Mouse (Mus musculus): ENCODE measurements around the gene Spa17. TPM values are rescaled to one million over a fixed set of nuclear protein-coding genes. Genes with fewer than 3 reads are reported as not detected.

Gene Spa17
- polyA plus RNA-seq, 1 experiment from 2014 or later, result 8.5 TPM

- no peak for ATAC-seq (replicated peaks)
- 73% methylated on average over 1 of the region's 1 CpGs for WGBS
- no peak overlapping the region for H3K4me2 ChIP-seq
- no peak overlapping the region for H3K9ac ChIP-seq
- H3K9me3 ChIP-seq, result no peaks in the 10 kb centered on the region
- no peaks in the 10 kb centered on the region for H3K36me3 ChIP-seq (replicated peaks)
- no peak overlapping the region for H3K27ac ChIP-seq
- H3K4me1 ChIP-seq, result peaks cover 25% of the 10 kb centered on the region
- peaks cover 52% of the 10 kb centered on the region for H3K27me3 ChIP-seq (replicated peaks)
- no peak overlapping the region for H3K4me3 ChIP-seq
Observed at GRCm38 (mm10) chr9:37554279-37554678, 59.2 kb downstream of the Spa17 start.

Other genes starting within 250 kb of the Spa17 start
- 12.3 and 15.1 TPM in 2 replicates for gene Hepacam, start 246.4 kb downstream of the Spa17 start, polyA plus RNA-seq (2015; fragmentation: Nextera tagmentation; extraction: Ambion mirVana)
- gene Robo4, start 211.8 kb downstream of the Spa17 start, polyA plus RNA-seq (2015; fragmentation: Nextera tagmentation; extraction: Ambion mirVana), result 5.2 and 6.2 TPM in 2 replicates
- 4.8 and 10.0 TPM in 2 replicates for gene Robo3, start 180.5 kb downstream of the Spa17 start, polyA plus RNA-seq (2015; fragmentation: Nextera tagmentation; extraction: Ambion mirVana)
- 31.9 and 33.8 TPM in 2 replicates for gene Msantd2, start 124.4 kb downstream of the Spa17 start, polyA plus RNA-seq (2015; fragmentation: Nextera tagmentation; extraction: Ambion mirVana)
- gene Esam, start 85.6 kb downstream of the Spa17 start, polyA plus RNA-seq (2015; fragmentation: Nextera tagmentation; extraction: Ambion mirVana), result 47.0 and 49.1 TPM in 2 replicates
- 0.46 and 0.59 TPM in 2 replicates for gene Vsig2, start 74.5 kb downstream of the Spa17 start, polyA plus RNA-seq (2015; fragmentation: Nextera tagmentation; extraction: Ambion mirVana)
- gene Nrgn, start 60.8 kb downstream of the Spa17 start, polyA plus RNA-seq (2015; fragmentation: Nextera tagmentation; extraction: Ambion mirVana), result 5.8 and 6.7 TPM in 2 replicates
- gene Siae, start 58.0 kb downstream of the Spa17 start, polyA plus RNA-seq (2015; fragmentation: Nextera tagmentation; extraction: Ambion mirVana), result 11.5 and 12.0 TPM in 2 replicates
- 83.6 and 92.9 TPM in 2 replicates for gene Tbrg1, start 43.6 kb upstream of the Spa17 start, polyA plus RNA-seq (2015; fragmentation: Nextera tagmentation; extraction: Ambion mirVana)
- not detected in 2 replicates for gene Panx3, start 55.5 kb upstream of the Spa17 start, polyA plus RNA-seq (2015; fragmentation: Nextera tagmentation; extraction: Ambion mirVana)
- not detected in 2 replicates for gene Olfr160, start 102.5 kb upstream of the Spa17 start, polyA plus RNA-seq (2015; fragmentation: Nextera tagmentation; extraction: Ambion mirVana)
- not detected in 2 replicates for gene Olfr874, start 131.4 kb upstream of the Spa17 start, polyA plus RNA-seq (2015; fragmentation: Nextera tagmentation; extraction: Ambion mirVana)
- gene Olfr875, start 158.1 kb upstream of the Spa17 start, polyA plus RNA-seq (2015; fragmentation: Nextera tagmentation; extraction: Ambion mirVana), result 0.10 TPM in 1 of 2 replicates, not detected in the other
- gene Olfr876, start 189.3 kb upstream of the Spa17 start, polyA plus RNA-seq (2015; fragmentation: Nextera tagmentation; extraction: Ambion mirVana), result not detected in 2 replicates
- not detected in 2 replicates for gene Olfr877, start 240.5 kb upstream of the Spa17 start, polyA plus RNA-seq (2015; fragmentation: Nextera tagmentation; extraction: Ambion mirVana)

Data from midbrain, embryonic 15.5 days (tissue).